Mouse (Mus musculus): ENCODE results near the gene Fzr1.

DNA sequence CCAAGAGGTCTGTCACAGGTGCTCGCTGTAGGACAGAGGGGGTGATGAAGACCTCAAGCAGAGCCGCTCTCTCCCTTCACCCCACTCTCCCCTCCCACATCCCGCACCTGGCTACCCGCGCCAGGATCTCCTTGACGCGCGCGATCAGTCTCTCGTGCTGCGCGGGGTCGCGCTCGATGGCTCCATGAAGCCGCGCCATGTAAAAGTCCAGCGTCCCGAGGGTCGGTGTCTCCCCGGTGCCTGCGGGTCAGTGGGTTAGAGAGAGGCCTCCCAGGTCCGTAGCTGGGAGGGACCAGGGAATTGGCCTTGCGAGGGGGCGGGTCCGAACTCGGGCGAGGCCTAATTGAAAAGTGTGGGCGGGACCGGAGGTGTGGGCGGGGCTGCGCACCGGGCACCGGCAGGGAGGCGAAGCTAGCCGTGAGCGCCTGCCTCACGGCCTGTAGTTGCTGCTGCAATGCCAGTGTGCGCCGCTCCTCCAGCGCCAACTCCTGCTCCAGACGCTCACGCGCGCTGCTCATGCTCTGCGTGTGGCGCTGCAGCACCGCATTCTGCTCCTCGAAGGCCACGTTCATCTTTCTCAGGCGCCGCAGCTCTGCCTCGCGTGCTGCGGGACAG lies 31.8 kb downstream of the Fzr1 start:
- TF ChIP-seq POLR2A (IDR thresholded peaks at IDR 0.05; ENCODE audit: control insufficient read depth, extremely low read depth, insufficient read depth, low read length, poor library complexity): no peak
- 0 out of 2 replicates have a peak, but pooled peaks have one; percentile 30 for TF ChIP-seq CTCF (IDR thresholded peaks at IDR 0.05; ENCODE audit: borderline replicate concordance, control insufficient read depth, extremely low read depth, insufficient read depth, low read length, poor library complexity)

Measured in thymus, adult 2 months (tissue).